Mouse (Mus musculus): ENCODE measurements around the gene Evx2. TPM values are rescaled to one million over a fixed set of nuclear protein-coding genes. Genes with fewer than 3 reads are reported as not detected.

The Evx2 gene
- polyA plus RNA-seq, 1 experiment from 2014 or later: not detected

Small RNA genes lying within 50 kb of the gene (microRNA-seq; reads per million reads assigned to microRNA genes)
- not detected for gene Gm44463

Other genes with a start within 250 kb of the Evx2 start
- 15.1 and 17.3 TPM in 2 replicates for gene Lnpk, start 80.1 kb downstream of the Evx2 start, polyA plus RNA-seq (2015; fragmentation: Nextera tagmentation; extraction: Ambion mirVana)
- gene Hoxd13, start 8.8 kb upstream of the Evx2 start, polyA plus RNA-seq (2015; fragmentation: Nextera tagmentation; extraction: Ambion mirVana): not detected in 2 replicates
- not detected in 2 replicates for gene Hoxd12, start 15.5 kb upstream of the Evx2 start, polyA plus RNA-seq (2015; fragmentation: Nextera tagmentation; extraction: Ambion mirVana)
- not detected in 2 replicates for gene Hoxd11, start 20.0 kb upstream of the Evx2 start, polyA plus RNA-seq (2015; fragmentation: Nextera tagmentation; extraction: Ambion mirVana)
- gene Hoxd10, start 32.4 kb upstream of the Evx2 start, polyA plus RNA-seq (2015; fragmentation: Nextera tagmentation; extraction: Ambion mirVana): not detected in 2 replicates
- gene Hoxd9, start 38.2 kb upstream of the Evx2 start, polyA plus RNA-seq (2015; fragmentation: Nextera tagmentation; extraction: Ambion mirVana): not detected in 2 replicates
- gene Hoxd8, start 45.1 kb upstream of the Evx2 start, polyA plus RNA-seq (2015; fragmentation: Nextera tagmentation; extraction: Ambion mirVana): 0.05 TPM in 2 replicates
- gene Hoxd3, start 52.4 kb upstream of the Evx2 start, polyA plus RNA-seq (2015; fragmentation: Nextera tagmentation; extraction: Ambion mirVana): 0.03 TPM in 1 of 2 replicates, not detected in the other
- not detected in 2 replicates for gene Hoxd4, start 52.4 kb upstream of the Evx2 start, polyA plus RNA-seq (2015; fragmentation: Nextera tagmentation; extraction: Ambion mirVana)
- not detected in 2 replicates for gene Gm28230, start 67.2 kb upstream of the Evx2 start, polyA plus RNA-seq (2015; fragmentation: Nextera tagmentation; extraction: Ambion mirVana)
- gene Hoxd1, start 103.4 kb upstream of the Evx2 start, polyA plus RNA-seq (2015; fragmentation: Nextera tagmentation; extraction: Ambion mirVana): 0.05 TPM in 1 of 2 replicates, not detected in the other
- gene Mtx2, start 166.2 kb upstream of the Evx2 start, polyA plus RNA-seq (2015; fragmentation: Nextera tagmentation; extraction: Ambion mirVana): 47.1 and 55.3 TPM in 2 replicates

All from liver, embryonic 15.5 days (tissue).